Mouse (Mus musculus): ENCODE data around the gene D7Ertd443e. TPM values are rescaled to one million over a fixed set of nuclear protein-coding genes. Genes with fewer than 3 reads are reported as not detected.

The D7Ertd443e gene
- polyA plus RNA-seq, 1 experiment = not detected

- H3K27ac ChIP-seq (ENCODE audit: insufficient read depth, low read length) = no peak overlapping the region
- H3K9me3 ChIP-seq (replicated peaks; ENCODE audit: control insufficient read depth, insufficient read depth, low read length, poor library complexity, severe bottlenecking) = no peaks in the 10 kb centered on the region
- no peak for TF ChIP-seq EP300 (IDR thresholded peaks at IDR 0.05; ENCODE audit: insufficient read depth, low read depth, low read length)
- TF ChIP-seq POLR2A (IDR thresholded peaks at IDR 0.05; ENCODE audit: insufficient read depth, low read length) = no peak
- TF ChIP-seq CTCF (IDR thresholded peaks at IDR 0.05; ENCODE audit: low read depth, low read length) = no peak
- H3K4me3 ChIP-seq (ENCODE audit: low read depth, low read length) = no peak overlapping the region
- H3K27me3 ChIP-seq (ENCODE audit: control insufficient read depth, insufficient read depth, low read length, poor library complexity, severe bottlenecking) = no peaks in the 10 kb centered on the region; the same call in 1 of the 2 replicates
- no peaks in the 10 kb centered on the region for H3K4me1 ChIP-seq (ENCODE audit: control insufficient read depth, insufficient read depth, low read length)
- no peak overlapping the region for H3K9ac ChIP-seq (ENCODE audit: low read depth, poor library complexity, severe bottlenecking)
- H3K36me3 ChIP-seq (ENCODE audit: control insufficient read depth, insufficient read depth, low read length, poor library complexity, severe bottlenecking) = no peaks in the 10 kb centered on the region
Measured at GRCm38 (mm10) chr7:134372276-134372675, 13.2 kb downstream of the D7Ertd443e start.

DNA sequence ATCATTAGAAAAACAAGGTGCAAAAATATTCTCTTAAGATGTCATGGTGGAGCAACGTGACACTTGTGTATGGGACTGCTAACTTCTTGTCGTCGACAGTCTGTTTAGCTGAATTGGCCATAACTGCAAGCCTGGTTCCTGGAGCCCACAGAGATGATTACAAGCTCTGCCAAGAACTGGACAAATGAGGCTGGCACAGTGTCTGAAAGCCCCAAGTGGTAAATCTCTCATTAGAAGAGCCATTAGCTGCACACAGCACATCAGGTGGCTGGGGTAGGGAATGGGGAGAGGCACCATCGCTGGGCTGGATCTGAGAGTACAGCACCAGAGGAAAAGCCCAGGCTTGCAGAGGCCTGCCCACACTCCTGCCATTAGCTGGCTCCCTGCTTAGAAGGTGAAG, 16.2 kb downstream of the D7Ertd443e start:
- H3K27ac ChIP-seq (ENCODE audit: insufficient read depth, low read length) = no peak overlapping the region
- no peaks in the 10 kb centered on the region for H3K36me3 ChIP-seq (ENCODE audit: control insufficient read depth, insufficient read depth, low read length, poor library complexity, severe bottlenecking)
- TF ChIP-seq CTCF (IDR thresholded peaks at IDR 0.05; ENCODE audit: low read depth, low read length) (no peak), EP300 (IDR thresholded peaks at IDR 0.05; ENCODE audit: insufficient read depth, low read depth, low read length) (no peak), POLR2A (IDR thresholded peaks at IDR 0.05; ENCODE audit: insufficient read depth, low read length) (no peak)

DNA sequence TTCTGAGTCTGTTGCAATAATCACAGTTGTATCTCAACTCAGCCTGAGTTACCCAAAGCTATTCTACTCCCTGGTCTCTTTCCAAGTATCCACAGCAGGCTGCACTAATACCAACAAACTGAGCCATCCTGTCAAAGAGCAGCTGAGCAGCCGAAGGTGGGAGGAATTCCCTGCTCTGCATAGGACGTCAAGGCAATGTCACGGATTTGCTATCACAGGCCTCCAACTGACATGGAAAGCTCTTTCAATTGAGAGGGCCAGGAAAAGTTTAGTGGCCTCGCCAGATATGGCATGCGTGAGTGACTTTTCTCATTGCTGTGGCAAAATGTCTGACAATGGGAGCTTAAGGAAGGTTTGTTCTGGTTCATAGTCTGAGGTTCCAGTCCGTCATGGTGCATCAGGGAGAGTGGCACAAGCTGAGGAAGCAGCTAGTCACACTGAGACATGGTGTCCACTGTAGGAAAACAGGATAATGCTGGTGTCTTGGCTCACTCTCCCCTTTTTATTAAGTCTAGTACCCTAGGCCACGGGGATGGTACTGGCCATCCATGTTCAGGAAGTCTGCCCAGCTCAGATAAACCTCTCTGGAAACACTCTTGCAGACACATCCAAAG, 23.1 kb downstream of the D7Ertd443e start:
- Histone ChIP-seq H3K9ac (ENCODE audit: low read depth, poor library complexity, severe bottlenecking) (no peak overlapping the region), H3K27me3 (ENCODE audit: control insufficient read depth, insufficient read depth, low read length, poor library complexity, severe bottlenecking) (no peaks in the 10 kb centered on the region), H3K27ac (ENCODE audit: insufficient read depth, low read length) (no peak overlapping the region), H3K4me1 (ENCODE audit: control insufficient read depth, insufficient read depth, low read length) (no peaks in the 10 kb centered on the region), H3K36me3 (ENCODE audit: control insufficient read depth, insufficient read depth, low read length, poor library complexity, severe bottlenecking) (no peaks in the 10 kb centered on the region), H3K4me3 (ENCODE audit: low read depth, low read length) (no peak overlapping the region), H3K9me3 (replicated peaks; ENCODE audit: control insufficient read depth, insufficient read depth, low read length, poor library complexity, severe bottlenecking) (no peaks in the 10 kb centered on the region)
- no peak for TF ChIP-seq POLR2A (IDR thresholded peaks at IDR 0.05; ENCODE audit: insufficient read depth, low read length)
- TF ChIP-seq EP300 (IDR thresholded peaks at IDR 0.05; ENCODE audit: insufficient read depth, low read depth, low read length) = no peak
- TF ChIP-seq CTCF (IDR thresholded peaks at IDR 0.05; ENCODE audit: low read depth, low read length) = no peak

More for the DNA sequence above, 16.2 kb downstream of the D7Ertd443e start:
- Histone ChIP-seq H3K4me3 (ENCODE audit: low read depth, low read length) (no peak overlapping the region), H3K9me3 (replicated peaks; ENCODE audit: control insufficient read depth, insufficient read depth, low read length, poor library complexity, severe bottlenecking) (no peaks in the 10 kb centered on the region), H3K27me3 (ENCODE audit: control insufficient read depth, insufficient read depth, low read length, poor library complexity, severe bottlenecking) (no peaks in the 10 kb centered on the region; the same call in 1 of the 2 replicates), H3K4me1 (ENCODE audit: control insufficient read depth, insufficient read depth, low read length) (no peaks in the 10 kb centered on the region), H3K9ac (ENCODE audit: low read depth, poor library complexity, severe bottlenecking) (no peak overlapping the region)

- Histone ChIP-seq H3K27ac (ENCODE audit: insufficient read depth, low read length) (no peak overlapping the region), H3K27me3 (ENCODE audit: control insufficient read depth, insufficient read depth, low read length, poor library complexity, severe bottlenecking) (no peaks in the 10 kb centered on the region), H3K4me3 (ENCODE audit: low read depth, low read length) (no peak overlapping the region), H3K36me3 (ENCODE audit: control insufficient read depth, insufficient read depth, low read length, poor library complexity, severe bottlenecking) (no peaks in the 10 kb centered on the region), H3K9me3 (replicated peaks; ENCODE audit: control insufficient read depth, insufficient read depth, low read length, poor library complexity, severe bottlenecking) (no peaks in the 10 kb centered on the region), H3K4me1 (ENCODE audit: control insufficient read depth, insufficient read depth, low read length) (no peaks in the 10 kb centered on the region), H3K9ac (ENCODE audit: low read depth, poor library complexity, severe bottlenecking) (no peak overlapping the region)
- TF ChIP-seq POLR2A (IDR thresholded peaks at IDR 0.05; ENCODE audit: insufficient read depth, low read length) = no peak
- TF ChIP-seq CTCF (IDR thresholded peaks at IDR 0.05; ENCODE audit: low read depth, low read length) = peak; percentile 54
Measured at GRCm38 (mm10) chr7:134348825-134349224, 36.6 kb downstream of the D7Ertd443e start.

DNA sequence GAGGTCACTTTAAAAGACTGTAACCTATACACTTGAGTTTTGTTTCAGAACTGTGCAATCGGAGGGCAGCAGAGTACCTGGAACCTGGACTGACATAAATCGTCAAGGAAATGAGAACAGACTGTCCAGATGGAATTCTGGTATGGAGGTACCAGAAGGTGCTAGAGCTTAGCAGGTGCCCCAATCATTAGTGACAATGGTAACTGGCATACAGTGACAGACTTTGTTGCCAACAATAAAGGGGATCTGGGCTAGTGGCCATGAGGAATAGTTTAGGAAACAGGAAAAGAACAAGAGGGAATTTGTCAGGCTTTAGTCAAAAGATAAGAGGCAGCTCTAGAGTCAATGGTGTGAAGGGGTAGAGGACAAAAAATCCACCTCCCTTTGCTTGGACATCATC, 43.3 kb downstream of the D7Ertd443e start:
- no peak overlapping the region for H3K9ac ChIP-seq (ENCODE audit: low read depth, poor library complexity, severe bottlenecking)
- no peaks in the 10 kb centered on the region for H3K36me3 ChIP-seq (ENCODE audit: control insufficient read depth, insufficient read depth, low read length, poor library complexity, severe bottlenecking)
- H3K9me3 ChIP-seq (replicated peaks; ENCODE audit: control insufficient read depth, insufficient read depth, low read length, poor library complexity, severe bottlenecking) = peaks cover 3% of the 10 kb centered on the region; the same call in 1 of the 2 replicates
- H3K27ac ChIP-seq (ENCODE audit: insufficient read depth, low read length) = no peak overlapping the region
- H3K27me3 ChIP-seq (ENCODE audit: control insufficient read depth, insufficient read depth, low read length, poor library complexity, severe bottlenecking) = no peaks in the 10 kb centered on the region; the same call in 1 of the 2 replicates
- no peak overlapping the region for H3K4me3 ChIP-seq (ENCODE audit: low read depth, low read length)
- no peaks in the 10 kb centered on the region for H3K4me1 ChIP-seq (ENCODE audit: control insufficient read depth, insufficient read depth, low read length)
- TF ChIP-seq POLR2A (IDR thresholded peaks at IDR 0.05; ENCODE audit: insufficient read depth, low read length) = no peak
- no peak for TF ChIP-seq EP300 (IDR thresholded peaks at IDR 0.05; ENCODE audit: insufficient read depth, low read depth, low read length)
- TF ChIP-seq CTCF (IDR thresholded peaks at IDR 0.05; ENCODE audit: low read depth, low read length) = no peak

DNA sequence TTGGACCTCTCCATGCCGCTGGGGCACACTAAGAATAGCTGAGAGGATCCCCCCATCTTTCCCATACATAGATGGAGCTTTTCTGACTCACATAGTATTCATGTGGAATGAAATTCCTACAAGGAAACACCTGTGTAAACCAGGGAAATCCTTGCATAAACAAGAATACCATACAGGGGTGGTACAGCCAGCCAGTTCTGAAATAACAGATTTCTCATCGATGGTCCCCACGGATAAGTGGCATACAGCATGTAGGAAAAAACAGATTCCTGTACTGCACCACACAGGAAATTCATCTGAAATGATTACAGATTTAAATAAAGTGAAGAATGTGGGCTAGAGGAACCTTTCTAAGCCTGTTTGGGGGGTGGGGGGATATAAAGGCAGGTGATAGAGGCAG, 49.5 kb downstream of the D7Ertd443e start:
- no peak overlapping the region for H3K9ac ChIP-seq (ENCODE audit: low read depth, poor library complexity, severe bottlenecking)
- no peak overlapping the region for H3K4me3 ChIP-seq (ENCODE audit: low read depth, low read length)
- no peaks in the 10 kb centered on the region for H3K36me3 ChIP-seq (ENCODE audit: control insufficient read depth, insufficient read depth, low read length, poor library complexity, severe bottlenecking)
- no peak overlapping the region for H3K27ac ChIP-seq (ENCODE audit: insufficient read depth, low read length)
- TF ChIP-seq EP300 (IDR thresholded peaks at IDR 0.05; ENCODE audit: insufficient read depth, low read depth, low read length) = no peak
- H3K27me3 ChIP-seq (ENCODE audit: control insufficient read depth, insufficient read depth, low read length, poor library complexity, severe bottlenecking) = no peaks in the 10 kb centered on the region; the same call in 1 of the 2 replicates
- H3K9me3 ChIP-seq (replicated peaks; ENCODE audit: control insufficient read depth, insufficient read depth, low read length, poor library complexity, severe bottlenecking) = no peaks in the 10 kb centered on the region
- H3K4me1 ChIP-seq (ENCODE audit: control insufficient read depth, insufficient read depth, low read length) = no peaks in the 10 kb centered on the region

All from ES-Bruce4 (cell line).